In the genomic region with DNA sequence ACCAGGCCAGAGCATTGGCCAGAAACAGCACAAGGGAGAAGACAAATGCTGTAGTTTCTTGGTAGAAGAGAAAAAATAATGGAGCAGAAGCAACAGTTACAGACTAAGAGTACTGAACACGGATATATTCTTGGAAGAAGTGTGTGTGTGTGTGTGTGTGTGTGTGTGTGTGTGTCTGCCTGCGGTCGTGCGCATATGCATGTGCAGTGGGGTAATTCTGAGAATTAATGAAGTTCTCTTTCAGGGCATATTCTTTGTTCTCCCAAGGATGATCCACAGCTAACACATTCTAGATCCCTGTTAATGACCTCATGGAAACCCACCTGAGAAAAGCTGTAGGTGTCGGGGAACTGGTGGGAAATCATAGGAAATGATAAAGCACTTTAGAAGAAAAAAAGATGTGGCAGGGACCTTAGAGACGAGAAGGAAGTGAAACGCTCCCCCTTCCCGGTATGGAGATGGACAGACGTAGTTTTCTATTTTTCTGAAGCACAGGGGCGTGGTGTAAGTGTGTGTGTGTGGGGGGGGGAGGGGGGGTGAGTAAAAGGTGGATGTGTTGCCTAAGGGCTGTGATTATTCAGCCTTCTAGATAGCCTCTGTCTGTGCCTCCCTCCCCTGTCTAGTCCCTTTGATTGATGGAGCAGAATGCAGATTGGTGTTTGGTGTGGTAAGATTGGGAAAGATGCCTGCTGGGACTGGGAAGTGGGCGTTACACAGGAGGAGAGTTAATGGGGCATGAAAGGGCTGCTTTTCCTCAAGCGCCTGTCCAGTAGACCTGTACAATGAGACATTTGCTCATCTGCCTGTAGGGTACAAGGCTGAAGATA, we compare ENCODE assay signal across 12 mouse cellular contexts.
DNase-seq lines count a peak whose midpoint lies in the region; ATAC-seq and TF ChIP-seq lines count a peak whose summit lies in the region.
"Had no signal": no experiment of that assay in that cellular context is flagged by ENCODE, and none has a peak within 500 bp of the region (broad histone marks: within the 10 kb centered on the region; RNA-seq: fewer than 3 reads in every experiment).

No protein-coding gene starts in this region.

- no peaks in the 10 kb centered on the region for H3K27me3 ChIP-seq in kidney, postnatal 0 days (ENCODE audit: insufficient read depth, low read length)
- H3K27me3 ChIP-seq in hindbrain, embryonic 10.5 days (ENCODE audit: insufficient read depth, poor library complexity, severe bottlenecking) = peaks cover 13% of the 10 kb centered on the region; the same call in 1 of the 2 replicates
- no peaks in the 10 kb centered on the region for H3K27me3 ChIP-seq in neural tube, embryonic 14.5 days (ENCODE audit: control insufficient read depth, insufficient read depth, low read length)
- H3K27me3 ChIP-seq: limb, embryonic 13.5 days had no signal

- peak; percentile 83 for ATAC-seq in kidney, postnatal 0 days (replicated peaks; ENCODE audit: low FRiP score, low read depth)
- ATAC-seq in neural tube, embryonic 14.5 days (ENCODE audit: low read depth) = peak; percentile 61; the same call in 1 of the 2 replicates

- peaks cover 11% of the 10 kb centered on the region for H3K4me1 ChIP-seq in kidney, postnatal 0 days (replicated peaks; ENCODE audit: insufficient read depth, low read length)
- peaks cover 36% of the 10 kb centered on the region for H3K4me1 ChIP-seq in hindbrain, embryonic 10.5 days (replicated peaks)
- H3K4me1 ChIP-seq in neural tube, embryonic 14.5 days (ENCODE audit: control insufficient read depth, insufficient read depth, low read length) = no peaks in the 10 kb centered on the region
- H3K4me1 ChIP-seq: limb, embryonic 13.5 days had no signal

- no peak overlapping the region for H3K4me3 ChIP-seq in kidney, postnatal 0 days (replicated peaks; ENCODE audit: low read depth, low read length)
- H3K4me3 ChIP-seq in hindbrain, embryonic 10.5 days = no peak overlapping the region
- no peak overlapping the region for H3K4me3 ChIP-seq in neural tube, embryonic 14.5 days (ENCODE audit: low read depth, low read length)
- H3K4me3 ChIP-seq: limb, embryonic 13.5 days had no signal

- H3K4me2 ChIP-seq in kidney, postnatal 0 days (ENCODE audit: low read length) = no peak overlapping the region
- no peak overlapping the region for H3K4me2 ChIP-seq in neural tube, embryonic 14.5 days (ENCODE audit: low read depth, low read length)
- H3K4me2 ChIP-seq: limb, embryonic 13.5 days had no signal

- TF ChIP-seq CTCF in kidney, postnatal 0 days (IDR thresholded peaks at IDR 0.05; ENCODE audit: low read depth) = no peak

- H3K9me3 ChIP-seq in kidney, postnatal 0 days (replicated peaks; ENCODE audit: low read length) = no peaks in the 10 kb centered on the region
- H3K9me3 ChIP-seq in hindbrain, embryonic 10.5 days = no peaks in the 10 kb centered on the region
- H3K9me3 ChIP-seq in neural tube, embryonic 14.5 days (ENCODE audit: control insufficient read depth, low read length) = no peaks in the 10 kb centered on the region
- H3K9me3 ChIP-seq: limb, embryonic 13.5 days had no signal

- no peak overlapping the region for H3K27ac ChIP-seq in kidney, postnatal 0 days
- H3K27ac ChIP-seq in hindbrain, embryonic 10.5 days = no peak overlapping the region
- H3K27ac ChIP-seq in neural tube, embryonic 14.5 days (ENCODE audit: low read depth, low read length) = no peak overlapping the region
- H3K27ac ChIP-seq: limb, embryonic 13.5 days had no signal

- intact Hi-C loops in heart, postnatal 10 days (cut with DNase I) = no loop called here

- H3K9ac ChIP-seq in kidney, postnatal 0 days (ENCODE audit: low read depth, low read length) = no peak overlapping the region
- H3K9ac ChIP-seq in neural tube, embryonic 14.5 days (replicated peaks; ENCODE audit: low read depth, low read length) = no peak overlapping the region
- H3K9ac ChIP-seq: limb, embryonic 13.5 days had no signal

- DNase-seq in kidney, postnatal 0 days (ENCODE audit: low spot score) = peak; percentile 81
- no peak for DNase-seq in kidney, postnatal 25 days
- peak; percentile 71 for DNase-seq in Muller cell, postnatal 12 days (ENCODE audit: inconsistent ontology term)
- peak; percentile 31 for DNase-seq in hindbrain, embryonic 10.5 days (ENCODE audit: low spot score)
- no peak for DNase-seq in right cerebral cortex, postnatal 25 days
- no peak for DNase-seq in heart, postnatal 10 days
- DNase-seq in layer of hippocampus, postnatal 36 days = no peak
- DNase-seq: adrenal gland, postnatal 25 days; right cerebral cortex, postnatal 14 days; thymus, postnatal 4 days had no signal

- no peaks in the 10 kb centered on the region for H3K36me3 ChIP-seq in kidney, postnatal 0 days (ENCODE audit: insufficient read depth, low read length)
- H3K36me3 ChIP-seq in hindbrain, embryonic 10.5 days = 0 out of 2 replicates have a peak, but pooled peaks cover 5% of the 10 kb centered on the region
- no peaks in the 10 kb centered on the region for H3K36me3 ChIP-seq in neural tube, embryonic 14.5 days (ENCODE audit: control insufficient read depth, insufficient read depth, low read length)

- WGBS in kidney, postnatal 0 days = 46% methylated on average over 12 of the region's 12 CpGs
- 56% methylated on average over 12 of the region's 12 CpGs for WGBS in hindbrain, embryonic 10.5 days
- 37% methylated on average over 12 of the region's 12 CpGs for WGBS in neural tube, embryonic 14.5 days

Comparison
In these comparisons a context has a peak if more than half of its experiments do, and no peak if none do; other contexts are left out.
1. DNase-seq: peak in kidney, postnatal 0 days (single experiment), Muller cell, postnatal 12 days (single experiment) and hindbrain, embryonic 10.5 days (single experiment); none in kidney, postnatal 25 days (0 of 2), right cerebral cortex, postnatal 25 days (single experiment), heart, postnatal 10 days (0 of 2) and layer of hippocampus, postnatal 36 days (0 of 2).